Mouse (Mus musculus) neural tube, embryonic 12.5 days (tissue): ENCODE results near the gene Scgb3a1. TPM values are rescaled to one million over a fixed set of nuclear protein-coding genes. Genes with fewer than 3 reads are reported as not detected.

ENCODE experiments used
- ATAC-seq: fragments of 200-750 bp; cut with Nextera tagmentation; 2 replicates; pipeline ENCODE4 v1.8.0; 2017; ENCODE audit warnings: low read depth, mild to moderate bottlenecking, moderate TSS enrichment, moderate library complexity; ENCODE audit not compliant: low FRiP score
- H3K27ac ChIP-seq: fragments of 300-500 bp; sonication (generic); 2 replicates; pipeline ENCODE4 v1.5.1; 2016
- H3K27me3 ChIP-seq: fragments of 300-500 bp; sonication (generic); replicated peaks from 2 replicates; pipeline ENCODE4 v1.6.1; 2016; ENCODE audit warnings: mild to moderate bottlenecking
- H3K36me3 ChIP-seq: fragments of 300-500 bp; sonication (generic); 2 replicates; pipeline ENCODE4 v1.6.1; 2016; ENCODE audit warnings: mild to moderate bottlenecking
- H3K4me1 ChIP-seq: fragments of 300-500 bp; sonication (generic); 2 replicates; pipeline ENCODE4 v1.6.1; 2016
- H3K4me2 ChIP-seq: fragments of 300-500 bp; sonication (generic); replicated peaks from 2 replicates; pipeline ENCODE4 v1.6.1; 2016; ENCODE audit warnings: mild to moderate bottlenecking
- H3K4me3 ChIP-seq: fragments of 300-500 bp; sonication (generic); 2 replicates; pipeline ENCODE4 v1.5.1; 2016
- H3K9ac ChIP-seq: fragments of 300-500 bp; sonication (generic); 2 replicates; pipeline ENCODE4 v1.6.1; 2016; ENCODE audit warnings: mild to moderate bottlenecking
- H3K9me3 ChIP-seq: fragments of 300-500 bp; sonication (generic); 2 replicates; pipeline ENCODE4 v1.6.1; 2016; ENCODE audit warnings: mild to moderate bottlenecking
- WGBS: fragments of 180-500 bp; shearing (Covaris S2); methylation state at CpG from one replicate; pipeline ENCODE4 v1.1.7; 2016; 5-methylcytosine and 5-hydroxymethylcytosine counted together
- polyA plus RNA-seq: library from polyadenylated mRNA; unstranded; fragments of >200 nt; fragmentation: Nextera tagmentation; extraction: Ambion mirVana; gene quantifications from 2 replicates; pipeline ENCODE4 v1.2.1, GENCODE M21; 2016

Scgb3a1 gene
- polyA plus RNA-seq, 1 experiment from 2014 or later: not detected

- Histone ChIP-seq H3K4me1 (no peaks in the 10 kb centered on the region), H3K27ac (no peak overlapping the region), H3K36me3 (peaks cover 10% of the 10 kb centered on the region; the same call in 1 of the 2 replicates), H3K27me3 (no peaks in the 10 kb centered on the region), H3K9me3 (no peaks in the 10 kb centered on the region), H3K4me3 (no peak overlapping the region), H3K4me2 (no peak overlapping the region), H3K9ac (no peak overlapping the region)
- 85% methylated on average over 12 of the region's 12 CpGs for WGBS
- no peak for ATAC-seq
Measured at GRCm38 (mm10) chr11:49664262-49665140, 1.1 kb downstream of the Scgb3a1 start.

- no peaks in the 10 kb centered on the region for H3K4me1 ChIP-seq
- no peak overlapping the region for H3K27ac ChIP-seq
- H3K9ac ChIP-seq: no peak overlapping the region
- peaks cover 16% of the 10 kb centered on the region; the same call in 1 of the 2 replicates for H3K36me3 ChIP-seq
- no peaks in the 10 kb centered on the region for H3K27me3 ChIP-seq
- no peak for ATAC-seq
- no peak overlapping the region for H3K4me2 ChIP-seq
- WGBS: 82% methylated on average over 4 of the region's 4 CpGs
- H3K4me3 ChIP-seq: no peak overlapping the region
- H3K9me3 ChIP-seq: no peaks in the 10 kb centered on the region
Measured at GRCm38 (mm10) chr11:49665462-49665861, 2.1 kb downstream of the Scgb3a1 start.

GRCm38 (mm10) chr11:49673433-49673832 is 10.0 kb downstream of the Scgb3a1 start:
- Histone ChIP-seq H3K27ac (no peak overlapping the region), H3K27me3 (no peaks in the 10 kb centered on the region), H3K4me3 (no peak overlapping the region), H3K9me3 (no peaks in the 10 kb centered on the region), H3K9ac (no peak overlapping the region), H3K4me1 (no peaks in the 10 kb centered on the region), H3K36me3 (peaks cover 56% of the 10 kb centered on the region), H3K4me2 (no peak overlapping the region)
- ATAC-seq: no peak
- WGBS: 89% methylated on average over 3 of the region's 3 CpGs

- WGBS: 98% methylated on average over 12 of the region's 12 CpGs
- Histone ChIP-seq H3K4me3 (no peak overlapping the region), H3K4me2 (no peak overlapping the region), H3K9me3 (no peaks in the 10 kb centered on the region), H3K36me3 (peaks cover 74% of the 10 kb centered on the region), H3K27me3 (no peaks in the 10 kb centered on the region), H3K4me1 (no peaks in the 10 kb centered on the region), H3K27ac (no peak overlapping the region), H3K9ac (no peak overlapping the region)
- ATAC-seq: no peak
Measured at GRCm38 (mm10) chr11:49684237-49684973, 21.0 kb downstream of the Scgb3a1 start.

- WGBS: 94% methylated on average over 3 of the region's 3 CpGs
- ATAC-seq: no peak
- Histone ChIP-seq H3K9me3 (no peaks in the 10 kb centered on the region), H3K36me3 (peaks cover 37% of the 10 kb centered on the region), H3K27me3 (no peaks in the 10 kb centered on the region), H3K9ac (no peak overlapping the region), H3K27ac (no peak overlapping the region), H3K4me3 (no peak overlapping the region), H3K4me1 (no peaks in the 10 kb centered on the region), H3K4me2 (no peak overlapping the region)
Measured at GRCm38 (mm10) chr11:49695013-49695412, 31.6 kb downstream of the Scgb3a1 start.

GRCm38 (mm10) chr11:49695695-49696094 is 32.3 kb downstream of the Scgb3a1 start:
- peaks cover 32% of the 10 kb centered on the region for H3K36me3 ChIP-seq
- 94% methylated on average over 2 of the region's 2 CpGs for WGBS

GRCm38 (mm10) chr11:49696472-49696871 is 33.1 kb downstream of the Scgb3a1 start:
- Histone ChIP-seq H3K27ac (no peak overlapping the region), H3K4me2 (no peak overlapping the region), H3K36me3 (peaks cover 37% of the 10 kb centered on the region), H3K27me3 (no peaks in the 10 kb centered on the region), H3K9ac (no peak overlapping the region), H3K4me1 (no peaks in the 10 kb centered on the region), H3K9me3 (no peaks in the 10 kb centered on the region), H3K4me3 (no peak overlapping the region)
- 96% methylated on average over 2 of the region's 2 CpGs for WGBS
- ATAC-seq: no peak

More at GRCm38 (mm10) chr11:49695695-49696094, 32.3 kb downstream of the Scgb3a1 start:
- no peak overlapping the region for H3K4me2 ChIP-seq
- no peak overlapping the region for H3K9ac ChIP-seq
- no peaks in the 10 kb centered on the region for H3K27me3 ChIP-seq
- H3K4me1 ChIP-seq: no peaks in the 10 kb centered on the region
- H3K27ac ChIP-seq: no peak overlapping the region
- ATAC-seq: no peak
- H3K9me3 ChIP-seq: no peaks in the 10 kb centered on the region
- no peak overlapping the region for H3K4me3 ChIP-seq

GRCm38 (mm10) chr11:49697779-49698178 is 34.4 kb downstream of the Scgb3a1 start:
- peaks cover 43% of the 10 kb centered on the region for H3K36me3 ChIP-seq
- over 99% methylated on average over 5 of the region's 5 CpGs for WGBS

GRCm38 (mm10) chr11:49699079-49699478 is 35.7 kb downstream of the Scgb3a1 start:
- ATAC-seq: no peak
- 96% methylated on average over 1 of the region's 1 CpGs for WGBS
- no peaks in the 10 kb centered on the region for H3K27me3 ChIP-seq
- H3K9me3 ChIP-seq: no peaks in the 10 kb centered on the region
- H3K9ac ChIP-seq: no peak overlapping the region
- H3K27ac ChIP-seq: no peak overlapping the region
- peaks cover 40% of the 10 kb centered on the region for H3K36me3 ChIP-seq
- no peaks in the 10 kb centered on the region for H3K4me1 ChIP-seq
- no peak overlapping the region for H3K4me3 ChIP-seq
- H3K4me2 ChIP-seq: no peak overlapping the region

More at GRCm38 (mm10) chr11:49697779-49698178, 34.4 kb downstream of the Scgb3a1 start:
- no peaks in the 10 kb centered on the region for H3K4me1 ChIP-seq
- H3K27ac ChIP-seq: no peak overlapping the region
- no peak for ATAC-seq
- no peak overlapping the region for H3K9ac ChIP-seq
- no peaks in the 10 kb centered on the region for H3K9me3 ChIP-seq
- no peak overlapping the region for H3K4me3 ChIP-seq
- H3K27me3 ChIP-seq: no peaks in the 10 kb centered on the region
- H3K4me2 ChIP-seq: no peak overlapping the region

- Histone ChIP-seq H3K27ac (no peak overlapping the region), H3K4me2 (no peak overlapping the region), H3K4me3 (no peak overlapping the region), H3K9ac (no peak overlapping the region), H3K9me3 (no peaks in the 10 kb centered on the region), H3K4me1 (no peaks in the 10 kb centered on the region), H3K27me3 (no peaks in the 10 kb centered on the region), H3K36me3 (peaks cover 61% of the 10 kb centered on the region)
- 98% methylated on average over 8 of the region's 8 CpGs for WGBS
- no peak for ATAC-seq
Measured at GRCm38 (mm10) chr11:49702014-49702413, 38.6 kb downstream of the Scgb3a1 start.

- ATAC-seq: no peak
- Histone ChIP-seq H3K4me1 (peaks cover 3% of the 10 kb centered on the region; the same call in 1 of the 2 replicates), H3K36me3 (peaks cover 49% of the 10 kb centered on the region), H3K4me3 (no peak overlapping the region), H3K9me3 (no peaks in the 10 kb centered on the region), H3K4me2 (no peak overlapping the region), H3K9ac (no peak overlapping the region), H3K27me3 (no peaks in the 10 kb centered on the region), H3K27ac (no peak overlapping the region)
- 92% methylated on average over 8 of the region's 8 CpGs for whole genome bisulfite sequencing
Measured at GRCm38 (mm10) chr11:49704804-49705203, 41.4 kb downstream of the Scgb3a1 start.

- 85% methylated on average over 2 of the region's 2 CpGs for WGBS
- Histone ChIP-seq H3K9me3 (no peaks in the 10 kb centered on the region), H3K4me1 (peaks cover 14% of the 10 kb centered on the region), H3K4me2 (no peak overlapping the region), H3K27me3 (no peaks in the 10 kb centered on the region), H3K4me3 (no peak overlapping the region), H3K27ac (no peak overlapping the region), H3K9ac (no peak overlapping the region), H3K36me3 (peaks cover 31% of the 10 kb centered on the region)
- ATAC-seq: no peak
Measured at GRCm38 (mm10) chr11:49707834-49708233, 44.4 kb downstream of the Scgb3a1 start.
